Comparison of ENCODE assay signal across 1 mouse cellular context in genomic region chr11:32601528-32602323, GRCm38 (mm10).
TF ChIP-seq lines count a peak whose summit lies in the region.

No protein-coding gene starts in this region.

TF ChIP-seq in CH12.LX, 34 proteins besides CTCF, POLR2A, EP300 and RAD21 (continued from another document):
- TF ChIP-seq MYC (IDR thresholded peaks at IDR 0.05; ENCODE audit: low read depth, low read length) (no peak), TBP (conservative IDR thresholded peaks at IDR 0.05; ENCODE audit: low read depth, low read length) (no peak), BHLHE40 (IDR thresholded peaks at IDR 0.05; ENCODE audit: low read depth, low read length) (peak; percentile 50), USF2 (conservative IDR thresholded peaks at IDR 0.05; ENCODE audit: low read depth, low read length) (no peak)
